Mouse (Mus musculus) hindbrain, embryonic 11.5 days (tissue): ENCODE results near the gene Rab27a. TPM values are rescaled to one million over a fixed set of nuclear protein-coding genes. Genes with fewer than 3 reads are reported as not detected.
"Not testable (repeated sequence)": the region's sequence is repeated elsewhere in the genome, so short reads cannot be mapped to it uniquely, and the experiment has no call there.

Source experiments
- ATAC-seq: fragments of 200-750 bp; cut with Nextera tagmentation; 2 replicates; pipeline ENCODE4 v1.8.0; 2017; ENCODE audit warnings: mild to moderate bottlenecking, moderate TSS enrichment, moderate library complexity; ENCODE audit not compliant: low FRiP score
- DNase-seq: peaks from one replicate; pipeline ENCODE4 v3.0.0-alpha.2; 2015; ENCODE audit warnings: low spot score
- H3K27ac ChIP-seq: fragments of 300-500 bp; sonication (generic); 2 replicates; pipeline ENCODE4 v1.5.1; 2014; ENCODE audit warnings: mild to moderate bottlenecking, low read depth, low read length
- H3K27me3 ChIP-seq: fragments of 300-500 bp; sonication (generic); 2 replicates; pipeline ENCODE4 v1.6.1; 2014; ENCODE audit warnings: mild to moderate bottlenecking, low read length, moderate library complexity, mixed read lengths; ENCODE audit not compliant: control insufficient read depth, insufficient read depth
- H3K36me3 ChIP-seq: fragments of 300-500 bp; sonication (generic); 2 replicates; pipeline ENCODE4 v1.6.1; 2014; ENCODE audit warnings: mild to moderate bottlenecking, low read length, moderate library complexity, mixed read lengths; ENCODE audit not compliant: control insufficient read depth, insufficient read depth
- H3K4me1 ChIP-seq: fragments of 300-500 bp; sonication (generic); replicated peaks from 2 replicates; pipeline ENCODE4 v1.6.1; 2014; ENCODE audit warnings: low read length, mixed read lengths; ENCODE audit not compliant: control insufficient read depth, insufficient read depth
- H3K4me2 ChIP-seq: fragments of 300-500 bp; sonication (generic); replicated peaks from 2 replicates; pipeline ENCODE4 v1.6.1; 2014; ENCODE audit warnings: mild to moderate bottlenecking, low read depth, low read length
- H3K4me3 ChIP-seq: fragments of 300-500 bp; sonication (generic); 2 replicates; pipeline ENCODE4 v1.5.1; 2014; ENCODE audit warnings: low read depth, low read length
- H3K9ac ChIP-seq: fragments of 300-500 bp; sonication (generic); 2 replicates; pipeline ENCODE4 v1.6.1; 2014; ENCODE audit warnings: low read depth, low read length
- H3K9me3 ChIP-seq: fragments of 300-500 bp; sonication (generic); 2 replicates; pipeline ENCODE4 v1.6.1; 2016; ENCODE audit warnings: low read length; ENCODE audit not compliant: control insufficient read depth
- WGBS: fragments of 180-500 bp; shearing (Covaris S2); extraction: QIAGEN DNeasy Blood & Tissue Kit; methylation state at CpG from one replicate; pipeline ENCODE4 v1.1.7; 2014; 5-methylcytosine and 5-hydroxymethylcytosine counted together
- polyA plus RNA-seq: library from polyadenylated mRNA; unstranded; fragments of >200 nt; fragmentation: Nextera tagmentation; extraction: Ambion mirVana; gene quantifications from 2 replicates; pipeline ENCODE4 v1.2.1, GENCODE M21; 2014

Rab27a gene
- polyA plus RNA-seq, 1 experiment from 2014 or later = 1.1 TPM

GRCm38 (mm10) chr9:73079349-73079748 lies 34.7 kb downstream of the Rab27a start:
- H3K4me3 ChIP-seq, H3K27ac ChIP-seq, ATAC-seq: not testable (repeated sequence)

GRCm38 (mm10) chr9:73079801-73080325 lies 35.2 kb downstream of the Rab27a start:
- Histone ChIP-seq H3K9ac (no peak overlapping the region), H3K4me1 (no peaks in the 10 kb centered on the region)

More at GRCm38 (mm10) chr9:73079349-73079748, 34.7 kb downstream of the Rab27a start:
- WGBS = 87% methylated on average over 10 of the region's 12 CpGs
- DNase-seq, H3K27me3 ChIP-seq, H3K4me2 ChIP-seq, H3K9ac ChIP-seq, H3K9me3 ChIP-seq, H3K36me3 ChIP-seq, H3K4me1 ChIP-seq: not testable (repeated sequence)

GRCm38 (mm10) chr9:73082291-73083000 lies 37.8 kb downstream of the Rab27a start:
- no peak overlapping the region for H3K9ac ChIP-seq
- no peak overlapping the region for H3K27ac ChIP-seq
- WGBS = 76% methylated on average over 8 of the region's 8 CpGs
- ATAC-seq = no peak
- DNase-seq = no peak
- no peaks in the 10 kb centered on the region for H3K27me3 ChIP-seq
- no peaks in the 10 kb centered on the region for H3K4me1 ChIP-seq
- no peak overlapping the region for H3K4me2 ChIP-seq
- H3K36me3 ChIP-seq = no peaks in the 10 kb centered on the region
- no peaks in the 10 kb centered on the region for H3K9me3 ChIP-seq
- no peak overlapping the region for H3K4me3 ChIP-seq

More at GRCm38 (mm10) chr9:73079801-73080325, 35.2 kb downstream of the Rab27a start:
- Histone ChIP-seq H3K27ac (no peak overlapping the region), H3K27me3 (no peaks in the 10 kb centered on the region), H3K36me3 (no peaks in the 10 kb centered on the region), H3K9me3 (no peaks in the 10 kb centered on the region), H3K4me3 (no peak overlapping the region), H3K4me2 (no peak overlapping the region)
- DNase-seq (no peak), ATAC-seq (no peak)
- 30% methylated on average over 7 of the region's 7 CpGs for WGBS

GRCm38 (mm10) chr9:73083956-73084355 lies 39.3 kb downstream of the Rab27a start:
- no peak overlapping the region for H3K9ac ChIP-seq
- no peak overlapping the region for H3K4me3 ChIP-seq
- ATAC-seq (no peak), DNase-seq (no peak)
- no peaks in the 10 kb centered on the region for H3K27me3 ChIP-seq
- H3K4me2 ChIP-seq = no peak overlapping the region
- H3K27ac ChIP-seq = no peak overlapping the region
- no peaks in the 10 kb centered on the region for H3K36me3 ChIP-seq
- H3K9me3 ChIP-seq = no peaks in the 10 kb centered on the region
- WGBS = 79% methylated on average over 6 of the region's 6 CpGs
- H3K4me1 ChIP-seq = no peaks in the 10 kb centered on the region

- WGBS = 87% methylated on average over 6 of the region's 6 CpGs
- no peaks in the 10 kb centered on the region for H3K4me1 ChIP-seq
- no peaks in the 10 kb centered on the region for H3K9me3 ChIP-seq
These were observed 41.2 kb downstream of the Rab27a start for GRCm38 (mm10) chr9:73085845-73086244.

GRCm38 (mm10) chr9:73087121-73087520 lies 42.5 kb downstream of the Rab27a start:
- H3K36me3 ChIP-seq = no peaks in the 10 kb centered on the region
- H3K27ac ChIP-seq = no peak overlapping the region
- no peaks in the 10 kb centered on the region for H3K9me3 ChIP-seq
- H3K4me3 ChIP-seq = no peak overlapping the region
- no peaks in the 10 kb centered on the region for H3K27me3 ChIP-seq
- H3K4me2 ChIP-seq = no peak overlapping the region
- DNase-seq (no peak), ATAC-seq (no peak)
- no peaks in the 10 kb centered on the region for H3K4me1 ChIP-seq
- H3K9ac ChIP-seq = no peak overlapping the region
- WGBS = 64% methylated on average over 8 of the region's 8 CpGs

More at GRCm38 (mm10) chr9:73085845-73086244, 41.2 kb downstream of the Rab27a start:
- ATAC-seq (no peak), DNase-seq (no peak)
- H3K27me3 ChIP-seq = no peaks in the 10 kb centered on the region
- no peak overlapping the region for H3K27ac ChIP-seq
- no peak overlapping the region for H3K4me3 ChIP-seq
- H3K36me3 ChIP-seq = no peaks in the 10 kb centered on the region
- H3K4me2 ChIP-seq = no peak overlapping the region
- no peak overlapping the region for H3K9ac ChIP-seq

- H3K4me3 ChIP-seq = no peak overlapping the region
- no peaks in the 10 kb centered on the region for H3K9me3 ChIP-seq
- 78% methylated on average over 5 of the region's 5 CpGs for WGBS
- DNase-seq = no peak
- no peak overlapping the region for H3K27ac ChIP-seq
- H3K9ac ChIP-seq = no peak overlapping the region
- no peaks in the 10 kb centered on the region for H3K27me3 ChIP-seq
- no peaks in the 10 kb centered on the region for H3K4me1 ChIP-seq
- no peak for ATAC-seq
- H3K4me2 ChIP-seq = no peak overlapping the region
- H3K36me3 ChIP-seq = no peaks in the 10 kb centered on the region
These were observed 42.9 kb downstream of the Rab27a start for GRCm38 (mm10) chr9:73087581-73087980.

GRCm38 (mm10) chr9:73089222-73089920 lies 44.7 kb downstream of the Rab27a start:
- Histone ChIP-seq H3K4me1 (no peaks in the 10 kb centered on the region), H3K9ac (no peak overlapping the region), H3K36me3 (no peaks in the 10 kb centered on the region), H3K9me3 (no peaks in the 10 kb centered on the region), H3K27me3 (no peaks in the 10 kb centered on the region), H3K27ac (no peak overlapping the region), H3K4me2 (no peak overlapping the region), H3K4me3 (no peak overlapping the region)
- no peak for ATAC-seq
- WGBS = 76% methylated on average over 16 of the region's 16 CpGs
- no peak for DNase-seq
